Mouse (Mus musculus) CD4-positive, CD25-positive, alpha-beta regulatory T cell, adult 4 months (primary cell): Measurements from ENCODE around the gene Tssk3. TPM values are rescaled to one million over a fixed set of nuclear protein-coding genes. Genes with fewer than 3 reads are reported as not detected.
"Not testable (repeated sequence)": the region's sequence is repeated elsewhere in the genome, so short reads cannot be mapped to it uniquely, and the experiment has no call there.

Source experiments
- ATAC-seq: one replicate; pipeline ENCODE4 v1.8.0; 2017
- polyA plus RNA-seq, 2 experiments: library from polyadenylated mRNA; unstranded; fragments of 100-300 nt; shearing (Covaris generic); gene quantifications; one replicate each; pipeline ENCODE4 v1.2.1; 2017

Gene Tssk3
- polyA plus RNA-seq, 2 experiments from 2014 or later = not detected

DNA sequence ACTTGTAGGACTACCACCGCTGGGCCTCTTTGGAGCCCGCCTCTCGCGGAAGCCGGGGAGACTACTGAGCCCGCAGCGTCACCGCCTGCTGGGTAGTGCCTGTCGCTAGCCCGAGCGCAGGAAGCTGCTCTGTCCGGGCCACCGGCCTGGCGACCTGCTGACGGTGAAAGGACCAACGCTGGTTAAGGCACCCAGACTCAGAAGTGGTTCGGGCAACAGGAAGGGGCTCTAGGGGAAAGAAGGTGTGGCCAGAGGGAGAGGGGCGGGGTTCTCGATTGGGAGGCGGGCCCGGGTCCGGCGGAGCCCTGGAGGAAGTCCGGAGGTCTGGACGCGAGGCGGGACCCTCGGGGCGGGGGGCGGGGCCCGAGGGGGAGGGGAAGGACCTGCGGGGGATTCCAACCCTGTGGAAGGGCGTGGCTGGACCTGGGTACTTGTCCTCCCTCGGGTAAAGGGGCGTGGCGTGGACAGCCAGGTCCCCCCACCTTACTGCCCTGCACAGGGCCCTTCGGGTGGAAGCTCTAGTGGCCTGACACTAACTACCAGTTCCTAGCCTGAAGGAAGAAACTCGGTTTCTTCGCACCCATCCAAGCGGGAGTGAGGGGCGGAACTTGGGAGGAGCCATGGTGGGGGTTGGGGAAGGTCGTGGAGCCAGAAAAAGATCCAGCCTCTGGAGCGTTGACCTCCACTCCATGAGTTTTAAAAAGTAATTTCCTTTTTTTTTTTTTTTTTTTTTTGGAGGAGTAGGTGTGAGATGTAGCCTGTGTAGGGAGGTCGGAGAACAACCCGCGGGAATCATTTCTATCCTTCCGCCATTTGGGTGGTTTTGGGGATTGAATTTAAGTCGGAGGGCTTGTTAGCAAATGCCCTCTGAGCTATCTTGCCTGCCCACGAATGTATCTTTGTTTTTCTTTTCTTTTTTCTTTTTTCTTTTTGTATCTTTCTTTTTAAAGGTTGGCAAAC lies 10.1 kb upstream of the Tssk3 start:
- ATAC-seq = peak; percentile 79

DNA sequence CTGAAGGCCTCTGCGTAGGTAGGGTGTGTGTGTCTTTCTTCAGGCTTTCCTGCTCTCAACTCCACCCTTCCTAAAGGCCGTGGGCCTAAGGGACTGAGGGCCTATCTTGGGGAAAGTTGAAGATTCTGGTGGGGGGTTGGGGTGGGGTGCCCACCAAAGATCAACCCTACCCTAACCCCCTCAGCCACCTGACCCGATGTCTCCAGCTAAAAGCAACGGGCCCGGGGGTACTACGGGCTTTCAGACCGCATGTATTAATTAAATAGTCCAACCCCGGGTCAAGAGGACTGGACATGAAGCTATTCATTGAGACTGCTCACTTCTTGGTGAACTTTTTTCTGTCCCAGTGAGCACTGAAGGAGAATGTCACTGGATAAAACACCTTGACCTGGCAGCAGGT lies 9.2 kb upstream of the Tssk3 start:
- ATAC-seq = no peak

DNA sequence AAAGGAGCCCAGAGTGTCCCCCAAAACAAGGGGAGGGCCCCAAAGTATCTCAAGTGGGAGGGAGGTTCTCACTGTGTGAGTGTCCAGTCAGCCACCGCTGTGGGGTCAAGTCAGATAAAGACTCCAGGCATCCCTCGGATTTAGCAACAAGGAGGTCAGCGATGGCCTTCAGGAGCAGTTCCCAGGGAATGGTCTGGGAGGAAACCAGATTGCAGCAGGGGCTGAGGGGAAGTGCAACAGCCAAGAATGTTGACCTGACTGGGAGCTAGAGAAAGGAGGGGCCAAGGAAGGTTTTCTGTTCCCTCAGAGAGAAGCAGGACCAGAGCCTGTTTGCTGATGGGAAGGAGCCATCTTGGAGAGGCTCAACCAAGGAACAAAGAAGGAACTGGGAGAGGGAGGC lies 8.1 kb upstream of the Tssk3 start:
- ATAC-seq = no peak

DNA sequence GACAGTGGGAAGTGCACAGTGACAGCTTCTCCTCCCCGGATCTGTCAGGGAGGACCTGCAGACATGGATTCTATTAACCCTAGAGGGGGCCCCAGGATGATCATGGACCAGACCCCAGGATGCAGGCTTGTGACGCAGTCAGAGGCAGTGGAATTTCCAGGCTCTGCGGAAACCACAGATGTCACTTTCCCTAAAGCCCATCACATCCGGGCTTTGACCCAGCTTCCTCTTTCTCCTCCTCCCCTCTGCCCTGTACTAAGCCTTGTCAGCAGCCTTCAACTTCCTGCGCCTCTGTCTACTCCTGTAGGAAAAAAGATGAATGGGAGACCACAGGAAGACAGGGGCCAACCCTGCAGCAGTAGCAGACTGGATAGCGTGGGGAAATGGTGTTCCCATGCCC lies 5.8 kb upstream of the Tssk3 start:
- peak; percentile 59 for ATAC-seq

GRCm38 (mm10) chr4:129495672-129496562 lies 5.1 kb upstream of the Tssk3 start:
- ATAC-seq = no peak

DNA sequence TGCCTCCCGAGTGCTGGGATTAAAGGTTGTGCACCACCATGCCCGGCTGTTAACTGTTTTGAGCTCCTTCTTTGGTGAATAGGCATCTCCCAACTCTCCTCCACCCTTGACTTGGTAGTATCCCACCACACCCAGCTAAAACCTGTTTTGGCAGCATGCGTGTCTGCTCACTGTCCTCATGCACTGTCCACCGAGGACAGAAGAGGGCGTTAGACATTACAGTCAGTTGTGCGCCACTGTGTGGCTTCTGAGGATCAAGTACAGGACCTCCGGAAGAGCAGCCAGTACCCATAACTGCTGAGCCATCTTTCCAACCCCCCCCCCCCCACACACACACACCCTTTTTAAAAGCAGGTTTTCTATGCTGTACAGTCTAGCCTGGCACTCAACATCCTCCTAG lies 3.9 kb upstream of the Tssk3 start:
- ATAC-seq = no peak

DNA sequence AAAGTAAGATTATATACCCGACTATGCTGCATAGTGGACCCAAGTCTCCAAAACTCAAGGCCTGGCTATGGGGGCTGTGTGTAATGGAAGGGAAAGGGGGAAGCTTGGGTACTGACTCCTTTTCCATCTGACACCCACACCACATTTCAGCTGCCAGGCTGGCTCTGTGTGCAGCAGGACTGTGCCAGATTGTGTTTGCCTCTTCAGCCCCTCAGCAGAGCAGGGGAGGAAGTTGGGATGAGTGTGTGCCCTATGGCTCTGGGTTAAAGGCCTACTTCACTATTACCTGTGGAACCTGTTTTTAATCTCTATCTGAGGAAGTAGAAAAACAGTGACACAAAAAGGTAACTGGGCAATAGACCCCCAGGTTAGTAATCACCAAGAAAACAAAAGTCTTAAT lies 9.7 kb downstream of the Tssk3 start:
- ATAC-seq = no peak

GRCm38 (mm10) chr4:129479863-129480262 lies 11.0 kb downstream of the Tssk3 start:
- ATAC-seq = no peak

GRCm38 (mm10) chr4:129476047-129476446 lies 14.8 kb downstream of the Tssk3 start:
- no peak for ATAC-seq

- no peak for ATAC-seq
These were observed 26.5 kb downstream of the Tssk3 start for GRCm38 (mm10) chr4:129464286-129464815.

- ATAC-seq = no peak
These were observed 27.4 kb downstream of the Tssk3 start for GRCm38 (mm10) chr4:129463097-129464059.

DNA sequence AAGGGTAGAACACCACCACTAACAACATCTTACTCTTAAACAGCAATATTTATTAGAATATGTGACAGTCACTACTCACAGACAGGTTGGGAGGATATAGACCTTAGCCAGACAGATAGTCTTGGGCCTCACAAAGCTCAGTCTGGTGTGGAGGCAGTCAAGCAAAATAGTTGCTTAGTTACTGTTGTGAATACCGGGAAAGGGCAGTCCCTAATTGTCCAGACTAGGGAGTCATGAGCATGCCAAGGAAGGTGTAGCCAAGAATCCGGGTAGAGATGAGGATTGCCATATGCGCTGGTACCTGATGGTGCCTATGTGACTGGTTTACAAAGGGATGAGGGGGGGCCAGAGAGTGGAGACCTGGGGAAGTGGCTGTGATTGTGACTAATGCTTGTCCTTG lies 28.7 kb downstream of the Tssk3 start:
- no peak for ATAC-seq

- ATAC-seq = peak; percentile 94
These were observed 29.4 kb downstream of the Tssk3 start, which contains the start of gene Bsdc1 for GRCm38 (mm10) chr4:129461183-129461960. Bsdc1 (plus strand) TSS chr4:129461581.

DNA sequence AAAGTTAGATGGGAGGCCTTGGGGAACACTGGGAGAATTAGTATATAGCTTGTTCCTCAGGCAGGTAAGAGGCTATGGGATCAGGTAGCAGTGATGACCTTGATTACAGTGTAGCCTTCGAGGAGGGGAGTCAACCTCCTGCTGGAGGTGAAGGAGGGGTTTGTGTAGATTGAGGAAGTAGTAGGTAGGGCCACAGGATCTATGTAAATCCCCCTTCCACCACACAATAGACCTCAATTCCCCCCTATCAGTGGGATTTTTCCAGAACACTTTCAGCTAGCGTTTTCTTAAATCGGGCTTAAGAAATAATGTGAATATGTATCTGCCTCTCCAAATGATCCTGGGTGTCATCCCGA lies 30.0 kb downstream of the Tssk3 start:
- no peak for ATAC-seq

GRCm38 (mm10) chr4:129459726-129460125 lies 31.1 kb downstream of the Tssk3 start:
- no peak for ATAC-seq

DNA sequence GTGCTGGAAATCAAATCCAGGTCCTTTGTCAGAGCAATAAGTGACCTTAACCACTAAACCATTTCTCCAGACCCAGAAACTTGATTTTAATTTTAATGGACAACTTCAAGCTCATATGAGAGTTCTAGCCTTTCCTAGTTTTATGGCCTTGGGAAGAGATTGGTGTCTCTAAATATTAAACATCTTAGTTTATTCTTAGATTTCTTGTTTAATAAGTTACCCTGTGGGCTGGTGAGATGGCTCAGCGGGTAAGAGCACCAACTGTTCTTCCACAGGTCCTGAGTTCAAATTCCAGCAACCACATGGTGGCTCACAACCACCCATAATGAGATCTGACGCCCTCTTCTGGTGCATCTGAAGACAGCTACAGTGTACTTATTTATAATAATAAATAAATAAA lies 33.5 kb downstream of the Tssk3 start:
- ATAC-seq = not testable (repeated sequence)

DNA sequence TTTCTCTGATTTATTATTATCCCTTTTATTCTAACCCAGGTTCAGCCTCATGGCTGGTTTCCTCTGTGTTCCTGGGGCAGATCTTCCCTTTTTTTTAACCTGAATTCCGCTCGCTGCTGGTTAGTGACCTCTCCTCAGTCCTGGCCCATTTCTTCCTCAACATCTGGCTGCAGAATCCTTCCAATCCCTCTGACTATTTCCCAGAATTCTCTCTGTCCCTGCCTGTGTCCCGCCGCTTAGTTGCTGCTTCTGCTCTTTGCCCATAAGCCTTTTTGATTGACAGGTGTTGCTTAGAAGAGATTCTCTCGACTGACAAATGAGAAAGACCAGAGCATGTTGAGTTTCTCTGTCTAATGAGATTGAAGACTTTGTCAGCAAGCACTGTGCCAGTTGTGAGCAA lies 34.7 kb downstream of the Tssk3 start:
- ATAC-seq = no peak

DNA sequence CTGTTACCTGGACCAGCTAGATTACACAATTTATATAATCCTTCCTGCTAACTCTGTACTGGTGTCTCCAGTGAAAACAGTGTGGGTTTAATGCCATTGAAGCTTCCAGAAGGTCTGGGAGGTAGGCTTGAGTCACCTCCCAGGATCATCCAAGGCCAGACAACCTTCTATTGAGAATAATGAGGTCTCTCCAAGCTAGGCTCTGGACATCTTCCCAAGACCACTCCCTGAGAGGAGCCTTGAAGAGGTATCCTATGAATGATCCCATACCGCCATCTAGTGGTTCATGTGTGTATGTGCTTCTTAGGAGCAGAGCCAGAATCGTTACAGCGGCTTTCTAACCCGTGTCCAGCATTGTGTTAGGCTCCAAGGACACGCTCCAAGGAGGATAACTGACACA lies 35.6 kb downstream of the Tssk3 start:
- ATAC-seq = peak; percentile 91

GRCm38 (mm10) chr4:129451471-129452169 lies 39.2 kb downstream of the Tssk3 start:
- ATAC-seq = no peak

DNA sequence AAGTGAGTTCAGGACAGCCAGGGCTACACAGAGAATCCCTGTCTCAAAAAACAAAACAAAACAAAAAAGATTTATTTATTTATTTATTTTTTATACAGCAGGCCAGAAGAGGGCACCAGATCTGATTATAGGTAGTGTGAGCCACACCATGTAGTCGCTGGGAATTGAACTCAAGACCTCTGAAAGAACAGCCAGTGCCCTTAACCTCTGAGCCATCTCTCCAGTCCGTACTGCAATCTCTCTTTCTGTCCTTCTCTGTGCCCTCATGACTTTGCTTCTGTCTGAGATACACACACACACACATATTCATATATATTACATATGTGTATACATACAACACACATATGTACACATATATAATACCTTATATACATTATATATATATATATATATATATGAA lies 40.0 kb downstream of the Tssk3 start:
- ATAC-seq = no peak

DNA sequence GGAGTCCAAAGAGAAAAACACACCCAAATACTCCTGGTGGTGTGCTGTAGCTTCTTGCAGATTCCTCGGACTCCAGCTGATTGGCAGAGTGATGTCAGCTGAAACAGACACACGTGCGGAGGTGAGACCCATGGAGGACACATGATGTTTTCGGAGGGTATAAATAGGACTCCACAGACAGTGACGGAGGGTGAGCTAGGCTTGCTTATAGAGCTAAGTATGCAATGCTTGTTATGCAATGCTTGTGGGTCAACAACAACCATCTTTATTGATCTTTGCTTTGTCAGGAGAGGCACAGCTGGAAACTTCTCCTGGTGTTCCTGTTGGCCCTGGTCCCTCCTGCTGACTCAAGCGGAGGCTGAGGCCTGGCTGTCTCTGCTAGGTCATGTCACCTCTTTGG lies 42.1 kb downstream of the Tssk3 start:
- ATAC-seq = no peak
